Mouse (Mus musculus): ENCODE measurements around the gene Abcg3.

Abcg3 gene

DNA sequence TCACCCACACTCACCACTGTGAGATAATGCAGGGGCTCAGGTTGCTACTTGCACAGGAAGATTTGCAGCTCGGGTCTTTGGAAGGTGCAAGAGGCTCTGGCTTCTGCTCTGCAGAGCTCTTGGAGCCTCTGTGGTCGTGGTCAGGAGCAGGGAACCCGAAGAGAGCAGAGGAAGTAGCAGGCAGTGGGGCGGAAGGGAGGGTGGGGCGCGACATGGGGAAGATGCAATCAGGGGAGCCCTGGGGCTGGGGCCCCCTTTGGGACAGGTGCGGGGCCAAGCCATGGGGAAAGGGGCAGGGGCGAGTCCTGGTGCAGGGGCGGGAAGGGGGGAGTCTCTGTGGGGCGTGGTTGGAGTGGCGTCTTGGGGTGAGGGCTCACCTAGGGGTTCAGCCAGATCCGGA lies at the start of gene Abcg3:
Gene Abcg3, minus strand, starts transcription at position 184 of the 400 bp plus-strand sequence.
- DNase-seq (ENCODE audit: low read depth, low spot score): peak; percentile 9

DNA sequence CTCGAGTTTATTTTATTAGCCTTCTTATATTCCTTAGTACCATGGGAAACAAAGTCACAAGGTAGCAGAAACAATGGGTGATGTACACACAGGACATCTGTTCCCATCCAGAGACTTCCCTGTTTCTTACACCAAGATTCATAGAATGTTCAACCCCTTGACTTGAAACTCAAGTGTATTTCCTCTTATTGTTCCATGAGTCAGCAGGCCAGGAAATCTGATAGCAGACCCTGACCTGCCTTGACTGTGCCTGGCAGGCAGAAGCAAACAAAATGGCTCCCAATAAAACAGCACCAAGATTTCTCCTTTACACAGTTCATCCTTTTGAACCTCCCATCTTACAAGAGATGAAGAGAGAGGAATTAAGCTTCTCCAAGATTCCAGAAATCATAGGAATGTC lies 30.0 kb upstream of the Abcg3 start:
- no peak for DNase-seq (ENCODE audit: low read depth, low spot score)

DNA sequence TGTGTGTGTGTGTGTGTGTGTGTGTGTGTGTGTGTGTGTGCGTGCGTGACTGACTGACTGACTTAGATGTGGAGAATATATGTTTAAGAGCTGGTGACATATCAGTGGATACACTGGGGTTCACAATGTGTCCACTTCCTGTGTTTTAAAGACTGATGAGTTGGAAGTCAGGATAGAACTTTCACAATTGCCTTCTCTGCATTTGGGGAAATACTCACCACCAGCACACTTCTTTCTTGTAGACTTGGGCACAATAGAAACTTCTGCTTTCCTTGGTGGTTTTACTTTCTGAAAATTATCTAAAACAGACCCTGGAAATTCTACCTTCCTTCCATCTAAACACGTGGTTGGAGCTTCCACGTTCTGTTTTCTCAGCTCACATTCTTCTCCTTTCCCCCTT lies 29.1 kb upstream of the Abcg3 start:
- DNase-seq (ENCODE audit: low read depth, low spot score): no peak

DNA sequence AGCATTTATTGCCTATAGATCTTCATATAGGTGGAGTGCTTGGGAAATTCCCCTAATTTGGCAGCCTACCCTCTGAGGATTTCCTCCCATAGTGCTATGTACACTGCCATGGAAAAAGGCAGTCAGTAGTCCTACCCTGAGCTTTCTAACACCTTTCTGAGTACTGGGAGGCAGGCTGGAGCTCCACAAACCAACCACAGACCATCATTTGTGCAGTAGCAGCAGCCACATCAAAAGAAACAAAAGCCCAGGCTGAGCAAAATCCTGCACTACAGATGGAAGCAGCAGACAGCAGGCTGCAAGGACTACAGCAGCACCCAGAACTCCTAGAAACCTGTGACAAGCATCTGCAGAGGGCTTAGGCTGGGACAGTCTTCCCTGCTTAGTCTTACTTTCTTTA lies 27.9 kb upstream of the Abcg3 start:
- no peak for DNase-seq (ENCODE audit: low read depth, low spot score)

DNA sequence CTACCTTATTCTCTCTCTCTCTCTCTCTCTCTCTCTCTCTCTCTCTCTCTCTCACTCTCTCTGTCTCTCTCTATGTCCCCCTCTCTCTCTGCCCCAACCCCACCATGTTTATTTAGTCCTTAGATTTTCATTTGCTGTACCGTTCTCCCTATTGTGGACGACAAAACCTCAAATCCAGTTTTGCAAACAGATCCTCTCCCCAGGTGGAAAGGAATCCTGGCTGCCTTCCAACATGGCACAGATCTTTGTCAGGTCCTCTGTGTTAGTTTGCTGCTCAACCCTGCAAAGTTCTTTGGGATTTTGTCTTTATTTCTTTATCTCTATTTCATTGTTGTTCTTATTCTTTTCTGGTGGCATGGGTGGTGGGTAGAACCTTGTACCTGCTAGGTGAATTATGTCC lies 6.9 kb upstream of the Abcg3 start:
- DNase-seq (ENCODE audit: low read depth, low spot score): no peak

DNA sequence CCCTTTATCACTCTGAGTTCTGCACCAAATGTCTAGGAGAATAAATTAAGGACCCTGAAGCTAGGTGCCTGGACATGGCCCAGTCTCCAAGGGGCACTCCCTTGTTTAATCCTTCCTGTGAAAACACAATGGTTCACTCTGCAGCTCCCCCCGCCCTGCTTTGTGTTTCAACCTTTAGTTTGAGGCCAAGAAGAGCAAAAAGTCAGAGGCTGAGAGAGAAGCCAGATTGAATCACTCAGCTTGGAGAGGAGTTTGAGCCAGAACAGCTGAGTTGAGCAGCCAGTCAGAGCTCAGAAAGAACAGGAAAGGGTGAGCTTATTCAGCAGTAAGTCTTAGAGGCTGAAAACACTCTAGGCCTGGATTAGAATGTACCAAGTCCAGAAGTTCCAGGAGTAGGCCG lies 5.5 kb upstream of the Abcg3 start:
- peak; percentile 48 for DNase-seq (ENCODE audit: low read depth, low spot score)

DNA sequence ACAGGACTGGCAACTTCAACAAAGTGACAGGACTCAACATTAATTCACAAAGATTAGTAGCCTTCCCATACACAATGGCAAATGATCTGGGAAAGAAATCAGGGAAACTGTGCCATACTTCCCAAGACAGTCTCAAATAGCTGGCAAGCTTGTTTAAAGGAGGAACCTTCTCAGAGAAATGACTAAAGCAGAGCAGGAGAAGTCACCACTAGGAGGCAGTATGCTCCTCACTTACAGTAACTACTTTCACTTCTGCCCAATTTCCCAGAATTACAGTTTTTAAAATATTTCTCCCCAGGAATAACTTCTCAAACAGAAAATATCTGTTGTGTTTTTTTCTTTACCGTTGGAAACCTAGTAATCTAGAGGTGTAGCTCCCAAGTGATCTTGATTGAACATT lies 4.2 kb upstream of the Abcg3 start:
- peak; percentile 73 for DNase-seq (ENCODE audit: low read depth, low spot score)

DNA sequence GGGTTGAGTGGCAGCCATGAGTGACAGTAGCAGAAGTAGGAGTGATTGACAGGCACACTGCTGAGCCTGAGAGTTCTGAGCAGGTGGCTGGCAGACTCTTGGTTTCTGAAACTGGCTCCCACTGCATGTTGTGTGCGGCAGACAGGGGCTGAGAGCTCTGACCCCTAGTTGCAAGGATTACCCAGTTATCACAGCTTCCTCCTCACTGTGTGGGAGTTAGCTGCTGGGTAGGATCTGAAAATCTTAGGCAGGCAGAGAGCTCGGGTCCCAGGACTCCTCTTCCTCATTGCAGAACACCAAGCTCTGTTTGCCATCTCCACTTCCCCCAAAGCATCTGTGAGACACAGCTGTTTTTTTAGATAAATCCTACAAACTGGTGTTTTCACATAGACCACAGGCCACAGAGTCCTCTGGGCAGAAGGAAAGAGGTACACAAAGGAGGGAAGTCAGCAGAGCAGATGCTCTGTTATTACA lies 3.4 kb downstream of the Abcg3 start:
- no peak for DNase-seq (ENCODE audit: low read depth, low spot score)

DNA sequence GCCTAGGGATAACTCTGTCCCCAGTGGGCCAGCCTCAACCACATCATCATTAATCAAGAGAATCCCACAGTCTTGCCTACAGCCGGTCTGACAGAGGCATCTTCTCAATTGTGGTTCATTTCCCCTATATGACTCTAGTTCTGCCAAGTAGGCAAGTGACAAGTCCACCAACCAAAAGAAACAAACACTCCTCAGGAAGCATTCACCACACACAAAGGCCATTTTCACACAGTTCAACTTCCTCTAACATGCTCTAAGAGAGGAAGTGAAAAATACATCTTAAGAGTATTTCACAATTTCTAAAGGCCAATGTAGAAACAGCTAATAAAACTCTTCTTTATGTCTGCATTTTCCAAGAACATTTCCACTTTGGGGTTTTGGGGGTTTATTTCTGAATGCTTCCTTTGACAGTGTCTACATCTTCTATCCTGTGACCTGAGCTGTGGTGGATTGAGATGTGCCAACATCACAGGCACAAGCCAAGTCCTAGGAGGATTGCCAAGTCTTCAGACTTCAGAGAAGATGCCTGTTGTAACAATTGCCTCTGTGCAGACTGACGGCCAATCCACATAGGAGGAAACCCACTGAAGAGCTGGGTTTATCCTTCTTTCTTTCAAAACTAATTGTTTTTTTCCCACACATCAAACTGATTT lies 24.3 kb downstream of the Abcg3 start:
- DNase-seq (ENCODE audit: low read depth, low spot score): no peak

DNA sequence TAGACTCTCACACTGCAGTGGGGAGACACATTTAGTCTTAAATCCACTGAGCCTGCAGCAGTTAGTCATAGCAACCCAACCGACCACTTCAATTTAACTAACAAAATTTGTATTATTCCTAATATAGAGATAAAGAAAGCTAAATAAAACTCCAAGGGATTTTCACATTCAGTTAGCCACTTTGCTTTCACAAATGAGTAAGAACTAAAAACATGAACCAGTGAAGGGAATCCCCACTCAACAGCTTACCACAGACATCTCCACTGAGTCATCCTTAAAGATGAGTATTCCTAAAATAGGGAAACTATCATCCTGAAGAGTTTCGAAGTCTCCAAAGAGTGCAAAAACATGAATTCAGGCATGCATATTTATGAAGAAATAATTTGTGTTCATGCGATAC lies 27.3 kb downstream of the Abcg3 start:
- no peak for DNase-seq (ENCODE audit: low read depth, low spot score)

DNA sequence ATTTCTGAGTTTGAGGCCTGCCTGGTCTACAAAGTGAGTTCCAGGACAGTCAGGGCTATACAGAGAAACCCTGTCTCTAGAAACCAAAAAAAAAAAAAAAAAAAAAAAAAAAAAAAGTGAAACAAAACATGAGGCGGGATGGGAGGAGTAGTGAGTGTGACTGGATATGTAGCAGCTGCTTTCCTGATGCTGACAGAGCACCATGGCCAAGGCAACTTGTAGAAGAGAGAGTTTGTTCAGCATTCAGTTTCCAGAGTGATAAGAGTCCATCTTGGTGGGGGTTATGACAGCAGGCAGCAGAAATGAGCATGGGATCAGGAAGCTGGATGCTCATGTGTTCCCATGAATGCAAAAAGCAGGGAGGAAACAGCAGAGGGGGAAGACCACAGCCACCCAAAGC lies 35.6 kb downstream of the Abcg3 start:
- DNase-seq (ENCODE audit: low read depth, low spot score): no peak

DNA sequence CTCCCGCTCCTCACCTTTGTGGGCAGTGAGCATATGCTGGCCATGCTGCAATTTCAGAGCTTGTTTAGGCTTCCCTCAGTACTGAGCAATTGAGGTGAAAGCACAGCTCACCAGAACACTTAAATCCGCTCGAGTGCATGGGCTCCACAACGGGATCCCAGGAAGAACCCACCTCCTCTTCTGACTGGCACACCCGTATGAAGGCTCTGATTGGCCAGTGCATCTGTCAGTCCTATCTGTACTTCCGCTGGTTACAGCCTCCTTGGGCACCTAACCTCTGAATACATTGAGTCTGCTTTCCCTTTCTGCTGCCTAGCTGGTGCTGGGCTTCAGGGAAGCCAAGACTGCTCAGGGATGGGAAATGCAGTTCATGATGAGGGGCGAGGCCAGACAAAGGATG lies 48.4 kb downstream of the Abcg3 start:
- peak; percentile 81 for DNase-seq (ENCODE audit: low read depth, low spot score)

DNA sequence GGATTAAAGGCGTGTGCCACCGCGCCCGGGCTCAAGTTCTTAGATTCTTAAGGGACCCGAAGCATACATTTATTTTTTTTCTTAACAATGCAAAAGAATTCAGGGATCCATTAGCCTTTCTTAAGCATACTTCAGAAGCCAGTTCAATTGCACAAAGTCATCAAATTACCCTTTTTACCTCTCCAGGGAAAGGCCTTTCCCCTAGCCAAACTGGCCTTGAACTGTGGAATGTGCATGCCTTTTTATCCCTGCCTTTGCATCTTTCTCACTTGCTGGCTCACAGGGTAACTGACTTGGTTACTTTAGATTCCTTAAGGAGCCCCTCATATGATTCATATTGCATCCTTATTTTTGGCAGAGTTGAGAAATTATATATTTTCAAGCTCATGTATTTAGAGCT lies 76.0 kb downstream of the Abcg3 start:
- peak; percentile 91 for DNase-seq (ENCODE audit: low read depth, low spot score)
